Mouse (Mus musculus) testis, adult 2 months (tissue): ENCODE results near the gene Ssmem1.

Source experiments
- CTCF ChIP-seq: fragments of 200-500 bp; IDR thresholded peaks from 2 replicates; pipeline ENCODE4 v1.5.1; 2012; ENCODE audit warnings: low read depth, mild to moderate bottlenecking, inconsistent platforms, low read length, moderate library complexity; ENCODE audit not compliant: control insufficient read depth, insufficient read depth, insufficient replicate concordance
- POLR2A ChIP-seq: fragments of 200-500 bp; IDR thresholded peaks from 2 replicates; pipeline ENCODE4 v1.6.1; 2012; ENCODE audit warnings: low read depth, mild to moderate bottlenecking, inconsistent platforms, low read length, moderate library complexity; ENCODE audit not compliant: control insufficient read depth

GRCm38 (mm10) chr6:30541009-30541799 lies 31.6 kb downstream of the Ssmem1 start, which contains the start of gene Cpa2:
- TF ChIP-seq CTCF (no peak), POLR2A (no peak)
